Mouse (Mus musculus) thymus, postnatal 25 days (tissue): ENCODE measurements around the gene Bag3.
"Not testable (repeated sequence)": the region's sequence is repeated elsewhere in the genome, so short reads cannot be mapped to it uniquely, and the experiment has no call there.

ENCODE experiments used
- DNase-seq: peaks from one replicate; pipeline ENCODE4 v3.0.0; 2022

Bag3 gene

GRCm38 (mm10) chr7:128569987-128570656 lies 46.7 kb downstream of the Bag3 start:
- DNase-seq, result no peak

- DNase-seq, result not testable (repeated sequence)
Observed at GRCm38 (mm10) chr7:128570657-128571056, 47.2 kb downstream of the Bag3 start.

- no peak for DNase-seq
Observed at GRCm38 (mm10) chr7:128572030-128572429, 48.6 kb downstream of the Bag3 start.

- DNase-seq, result no peak
Observed at GRCm38 (mm10) chr7:128575211-128575610, 51.8 kb downstream of the Bag3 start.

GRCm38 (mm10) chr7:128575794-128576193 lies 52.4 kb downstream of the Bag3 start:
- DNase-seq, result no peak

GRCm38 (mm10) chr7:128577607-128578006 lies 54.2 kb downstream of the Bag3 start:
- no peak for DNase-seq

- DNase-seq, result no peak
Observed at GRCm38 (mm10) chr7:128578199-128578945, 55.0 kb downstream of the Bag3 start.

- no peak for DNase-seq
Observed at GRCm38 (mm10) chr7:128579381-128579780, 56.0 kb downstream of the Bag3 start.

GRCm38 (mm10) chr7:128580318-128580717 lies 56.9 kb downstream of the Bag3 start:
- DNase-seq, result no peak

GRCm38 (mm10) chr7:128581864-128582484 lies 58.6 kb downstream of the Bag3 start:
- DNase-seq, result no peak

- DNase-seq, result no peak
Observed at GRCm38 (mm10) chr7:128583213-128583948, 60.0 kb downstream of the Bag3 start.

- no peak for DNase-seq
Observed at GRCm38 (mm10) chr7:128587334-128587933, 64.0 kb downstream of the Bag3 start.

GRCm38 (mm10) chr7:128591345-128592084 lies 68.1 kb downstream of the Bag3 start:
- no peak for DNase-seq

- no peak for DNase-seq
Observed at GRCm38 (mm10) chr7:128592118-128592935, 68.9 kb downstream of the Bag3 start.

- DNase-seq, result no peak
Observed at GRCm38 (mm10) chr7:128592936-128593241, 69.5 kb downstream of the Bag3 start.

GRCm38 (mm10) chr7:128596274-128596673 lies 72.9 kb downstream of the Bag3 start:
- no peak for DNase-seq
